Mouse (Mus musculus) embryonic facial prominence, embryonic 15.5 days (tissue): Measurements from ENCODE around the gene A630076J17Rik. TPM values are rescaled to one million over a fixed set of nuclear protein-coding genes. Genes with fewer than 3 reads are reported as not detected.

ENCODE experiments used
- ATAC-seq: fragments of 200-750 bp; cut with Nextera tagmentation; 2 replicates; pipeline ENCODE4 v1.8.0; 2017; ENCODE audit warnings: low read depth, moderate TSS enrichment; ENCODE audit not compliant: insufficient number of reproducible peaks, low FRiP score, low TSS enrichment
- H3K27ac ChIP-seq: fragments of 300-500 bp; sonication (generic); replicated peaks from 2 replicates; pipeline ENCODE4 v1.5.1; 2015; ENCODE audit warnings: mild to moderate bottlenecking, inconsistent platforms
- H3K27me3 ChIP-seq: fragments of 300-500 bp; sonication (generic); 2 replicates; pipeline ENCODE4 v1.6.1; 2015; ENCODE audit warnings: inconsistent platforms
- H3K36me3 ChIP-seq: fragments of 300-500 bp; sonication (generic); 2 replicates; pipeline ENCODE4 v1.6.1; 2015; ENCODE audit warnings: mild to moderate bottlenecking, inconsistent platforms
- H3K4me1 ChIP-seq: fragments of 300-500 bp; sonication (generic); 2 replicates; pipeline ENCODE4 v1.6.1; 2015; ENCODE audit warnings: inconsistent platforms
- H3K4me2 ChIP-seq: fragments of 300-500 bp; sonication (generic); replicated peaks from 2 replicates; pipeline ENCODE4 v1.6.1; 2015; ENCODE audit warnings: mild to moderate bottlenecking, inconsistent platforms
- H3K4me3 ChIP-seq: fragments of 300-500 bp; sonication (generic); replicated peaks from 2 replicates; pipeline ENCODE4 v1.5.1; 2015; ENCODE audit warnings: mild to moderate bottlenecking, inconsistent platforms
- H3K9ac ChIP-seq: fragments of 300-500 bp; sonication (generic); 2 replicates; pipeline ENCODE4 v1.6.1; 2015; ENCODE audit warnings: inconsistent platforms
- H3K9me3 ChIP-seq: fragments of 300-500 bp; sonication (generic); replicated peaks from 2 replicates; pipeline ENCODE4 v1.6.1; 2016; ENCODE audit warnings: inconsistent platforms
- WGBS: fragments of 180-500 bp; shearing (Covaris S2); methylation state at CpG from one replicate; pipeline ENCODE4 v1.1.7; 2015; 5-methylcytosine and 5-hydroxymethylcytosine counted together
- polyA plus RNA-seq: library from polyadenylated mRNA; unstranded; fragments of >200 nt; fragmentation: Nextera tagmentation; extraction: Ambion mirVana; gene quantifications from 2 replicates; pipeline ENCODE4 v1.2.1, GENCODE M21; 2015

A630076J17Rik gene
- polyA plus RNA-seq, 1 experiment from 2014 or later, result not detected

GRCm38 (mm10) chr3:107206490-107207150, 23.8 kb upstream of the A630076J17Rik start:
- Histone ChIP-seq H3K27ac (no peak overlapping the region), H3K4me2 (no peak overlapping the region), H3K9ac (no peak overlapping the region), H3K4me1 (no peaks in the 10 kb centered on the region), H3K36me3 (no peaks in the 10 kb centered on the region), H3K4me3 (no peak overlapping the region), H3K9me3 (no peaks in the 10 kb centered on the region), H3K27me3 (no peaks in the 10 kb centered on the region)
- ATAC-seq, result no peak
- WGBS, result 45% methylated on average over 4 of the region's 4 CpGs

GRCm38 (mm10) chr3:107207625-107208253, 22.7 kb upstream of the A630076J17Rik start:
- no peak for ATAC-seq
- no peak overlapping the region for H3K9ac ChIP-seq
- no peaks in the 10 kb centered on the region for H3K36me3 ChIP-seq
- no peaks in the 10 kb centered on the region for H3K9me3 ChIP-seq
- no peak overlapping the region for H3K4me2 ChIP-seq
- H3K27me3 ChIP-seq, result no peaks in the 10 kb centered on the region
- 64% methylated on average over 7 of the region's 7 CpGs for WGBS
- H3K27ac ChIP-seq, result no peak overlapping the region
- H3K4me1 ChIP-seq, result no peaks in the 10 kb centered on the region
- no peak overlapping the region for H3K4me3 ChIP-seq

- no peak for ATAC-seq
- Histone ChIP-seq H3K4me3 (no peak overlapping the region), H3K9ac (no peak overlapping the region), H3K27ac (no peak overlapping the region), H3K27me3 (no peaks in the 10 kb centered on the region), H3K9me3 (no peaks in the 10 kb centered on the region), H3K36me3 (no peaks in the 10 kb centered on the region), H3K4me2 (no peak overlapping the region), H3K4me1 (no peaks in the 10 kb centered on the region)
- 66% methylated on average over 5 of the region's 5 CpGs for WGBS
Measured at GRCm38 (mm10) chr3:107214606-107215005, 15.8 kb upstream of the A630076J17Rik start.

GRCm38 (mm10) chr3:107216400-107217100, 13.9 kb upstream of the A630076J17Rik start:
- no peaks in the 10 kb centered on the region for H3K9me3 ChIP-seq
- no peaks in the 10 kb centered on the region for H3K4me1 ChIP-seq
- H3K4me3 ChIP-seq, result no peak overlapping the region
- no peaks in the 10 kb centered on the region for H3K36me3 ChIP-seq
- H3K27ac ChIP-seq, result no peak overlapping the region
- no peak overlapping the region for H3K4me2 ChIP-seq
- H3K27me3 ChIP-seq, result no peaks in the 10 kb centered on the region
- H3K9ac ChIP-seq, result no peak overlapping the region
- WGBS, result 67% methylated on average over 8 of the region's 8 CpGs
- no peak for ATAC-seq

GRCm38 (mm10) chr3:107217101-107217480, 13.3 kb upstream of the A630076J17Rik start:
- H3K36me3 ChIP-seq, result no peaks in the 10 kb centered on the region
- H3K4me1 ChIP-seq, result no peaks in the 10 kb centered on the region
- no peak overlapping the region for H3K9ac ChIP-seq
- 82% methylated on average over 3 of the region's 3 CpGs for WGBS
- no peak overlapping the region for H3K4me2 ChIP-seq
- H3K4me3 ChIP-seq, result no peak overlapping the region
- no peaks in the 10 kb centered on the region for H3K27me3 ChIP-seq
- no peaks in the 10 kb centered on the region for H3K9me3 ChIP-seq
- ATAC-seq, result no peak
- H3K27ac ChIP-seq, result no peak overlapping the region

- WGBS, result 88% methylated on average over 7 of the region's 7 CpGs
- Histone ChIP-seq H3K36me3 (no peaks in the 10 kb centered on the region), H3K4me2 (no peak overlapping the region), H3K4me3 (no peak overlapping the region), H3K4me1 (no peaks in the 10 kb centered on the region), H3K9ac (no peak overlapping the region), H3K27me3 (no peaks in the 10 kb centered on the region), H3K9me3 (no peaks in the 10 kb centered on the region), H3K27ac (no peak overlapping the region)
- no peak for ATAC-seq
Measured at GRCm38 (mm10) chr3:107218572-107218971, 11.8 kb upstream of the A630076J17Rik start.

GRCm38 (mm10) chr3:107221608-107222007, 8.8 kb upstream of the A630076J17Rik start, which contains the start of gene Cym:
TSS of gene Cym (minus strand) at chr3:107221732.
- Histone ChIP-seq H3K27me3 (no peaks in the 10 kb centered on the region), H3K9me3 (no peaks in the 10 kb centered on the region), H3K4me1 (no peaks in the 10 kb centered on the region), H3K36me3 (no peaks in the 10 kb centered on the region), H3K27ac (no peak within 1 kb of the TSS), H3K9ac (no peak within 1 kb of the TSS), H3K4me3 (no peak within 1 kb of the TSS), H3K4me2 (no peak within 1 kb of the TSS)
- ATAC-seq, result no peak
- WGBS, result 72% methylated on average over 10 of the region's 10 CpGs

- H3K9me3 ChIP-seq, result no peaks in the 10 kb centered on the region
- WGBS, result 63% methylated on average over 1 of the region's 1 CpGs
- no peak for ATAC-seq
Measured at GRCm38 (mm10) chr3:107223230-107223629, 7.2 kb upstream of the A630076J17Rik start.

GRCm38 (mm10) chr3:107225820-107226219, 4.6 kb upstream of the A630076J17Rik start:
- no peak overlapping the region for H3K9ac ChIP-seq
- no peaks in the 10 kb centered on the region for H3K36me3 ChIP-seq
- no peak overlapping the region for H3K4me2 ChIP-seq
- H3K27me3 ChIP-seq, result no peaks in the 10 kb centered on the region
- no peak for ATAC-seq
- WGBS, result 87% methylated on average over 5 of the region's 5 CpGs
- H3K4me3 ChIP-seq, result no peak overlapping the region
- H3K27ac ChIP-seq, result no peak overlapping the region
- no peaks in the 10 kb centered on the region for H3K9me3 ChIP-seq
- peaks cover 7% of the 10 kb centered on the region; the same call in 1 of the 2 replicates for H3K4me1 ChIP-seq

More at GRCm38 (mm10) chr3:107223230-107223629, 7.2 kb upstream of the A630076J17Rik start:
- H3K36me3 ChIP-seq, result no peaks in the 10 kb centered on the region
- no peaks in the 10 kb centered on the region for H3K27me3 ChIP-seq
- H3K27ac ChIP-seq, result no peak overlapping the region
- H3K4me3 ChIP-seq, result no peak overlapping the region
- H3K4me1 ChIP-seq, result no peaks in the 10 kb centered on the region
- no peak overlapping the region for H3K9ac ChIP-seq
- H3K4me2 ChIP-seq, result no peak overlapping the region

GRCm38 (mm10) chr3:107229221-107229620, 1.2 kb upstream of the A630076J17Rik start:
- no peak overlapping the region for H3K27ac ChIP-seq
- no peak overlapping the region for H3K9ac ChIP-seq
- no peak overlapping the region for H3K4me2 ChIP-seq
- no peaks in the 10 kb centered on the region for H3K27me3 ChIP-seq
- H3K4me3 ChIP-seq, result no peak overlapping the region
- H3K9me3 ChIP-seq, result no peaks in the 10 kb centered on the region
- H3K4me1 ChIP-seq, result peaks cover 14% of the 10 kb centered on the region; the same call in 1 of the 2 replicates
- no peaks in the 10 kb centered on the region for H3K36me3 ChIP-seq
- WGBS, result 74% methylated on average over 5 of the region's 5 CpGs
- ATAC-seq, result no peak

GRCm38 (mm10) chr3:107229822-107230221, 592 bp upstream of the A630076J17Rik start:
- Histone ChIP-seq H3K27ac (no peak overlapping the region), H3K4me3 (no peak overlapping the region), H3K9me3 (no peaks in the 10 kb centered on the region), H3K4me2 (no peak overlapping the region), H3K36me3 (no peaks in the 10 kb centered on the region), H3K4me1 (peaks cover 14% of the 10 kb centered on the region; the same call in 1 of the 2 replicates), H3K9ac (no peak overlapping the region), H3K27me3 (no peaks in the 10 kb centered on the region)
- WGBS, result 54% methylated on average over 5 of the region's 5 CpGs
- ATAC-seq, result no peak
